Mouse (Mus musculus) right cerebral cortex, adult 18-20 months (tissue): Measurements from ENCODE around the gene Elk4.

Source experiments
- DNase-seq: peaks from one replicate; pipeline ENCODE4 v3.0.0; 2022; ENCODE audit warnings: mixed read lengths

Elk4 gene

GRCm38 (mm10) chr1:132019876-132020275, 12.5 kb downstream of the Elk4 start:
- no peak for DNase-seq

- DNase-seq = no peak
These were observed 14.7 kb downstream of the Elk4 start for GRCm38 (mm10) chr1:132022107-132022506.

GRCm38 (mm10) chr1:132026925-132027646, 19.7 kb downstream of the Elk4 start:
- DNase-seq = no peak

GRCm38 (mm10) chr1:132027978-132028377, 20.6 kb downstream of the Elk4 start:
- no peak for DNase-seq

- no peak for DNase-seq
These were observed 21.0 kb downstream of the Elk4 start for GRCm38 (mm10) chr1:132028413-132028812.

- no peak for DNase-seq
These were observed 23.2 kb downstream of the Elk4 start for GRCm38 (mm10) chr1:132030574-132030973.

GRCm38 (mm10) chr1:132032172-132032571, 24.8 kb downstream of the Elk4 start:
- no peak for DNase-seq

GRCm38 (mm10) chr1:132037746-132038145, 30.3 kb downstream of the Elk4 start:
- DNase-seq = no peak

GRCm38 (mm10) chr1:132038753-132039152, 31.3 kb downstream of the Elk4 start:
- DNase-seq = no peak

- DNase-seq = no peak
These were observed 32.8 kb downstream of the Elk4 start for GRCm38 (mm10) chr1:132040201-132040621.

GRCm38 (mm10) chr1:132043759-132044158, 36.4 kb downstream of the Elk4 start:
- DNase-seq = peak; percentile 73

GRCm38 (mm10) chr1:132046143-132046735, 38.8 kb downstream of the Elk4 start:
- peak; percentile 45 for DNase-seq

GRCm38 (mm10) chr1:132051746-132052145, 44.3 kb downstream of the Elk4 start:
- DNase-seq = no peak

- DNase-seq = no peak
These were observed 47.0 kb downstream of the Elk4 start for GRCm38 (mm10) chr1:132054387-132054786.

GRCm38 (mm10) chr1:132055054-132055664, 47.8 kb downstream of the Elk4 start:
- DNase-seq = no peak

GRCm38 (mm10) chr1:132058558-132058957, 51.2 kb downstream of the Elk4 start:
- no peak for DNase-seq

GRCm38 (mm10) chr1:132060036-132060769, 52.8 kb downstream of the Elk4 start:
- no peak for DNase-seq

- DNase-seq = no peak
These were observed 54.5 kb downstream of the Elk4 start for GRCm38 (mm10) chr1:132061750-132062541.

- DNase-seq = no peak
These were observed 55.7 kb downstream of the Elk4 start for GRCm38 (mm10) chr1:132063096-132063495.

GRCm38 (mm10) chr1:132065001-132065400, 57.6 kb downstream of the Elk4 start:
- DNase-seq = peak; percentile 39

GRCm38 (mm10) chr1:132065475-132066172, 58.2 kb downstream of the Elk4 start:
- peak; percentile 28 for DNase-seq
